Mouse (Mus musculus) C2C12 (cell line): ENCODE data around the gene Gucy2c. TPM values are rescaled to one million over a fixed set of nuclear protein-coding genes. Genes with fewer than 3 reads are reported as not detected.

Source experiments
- H3K27me3 ChIP-seq: one replicate; pipeline ENCODE4 v1.6.1; 2011; ENCODE audit not compliant: control insufficient read depth, insufficient read depth, insufficient read length
- H3K36me3 ChIP-seq: one replicate; pipeline ENCODE4 v1.6.1; 2011; ENCODE audit not compliant: control insufficient read depth, insufficient read depth
- H3K4me3 ChIP-seq: one replicate; pipeline ENCODE4 v1.5.1; 2011; ENCODE audit warnings: mild to moderate bottlenecking, control low read depth; ENCODE audit not compliant: poor library complexity, insufficient read depth, severe bottlenecking
- H3K79me2 ChIP-seq: one replicate; pipeline ENCODE4 v1.6.1; 2011; ENCODE audit not compliant: control insufficient read depth, insufficient read depth
- H3K79me3 ChIP-seq: one replicate; pipeline ENCODE4 v1.6.1; 2011; ENCODE audit warnings: low read depth, control low read depth
- H3ac ChIP-seq: one replicate; pipeline ENCODE3; 2011; ENCODE audit warnings: low read depth; ENCODE audit not compliant: control insufficient read depth, insufficient read length
- CEBPB ChIP-seq: IDR thresholded peaks from one replicate; pipeline ENCODE4 v1.6.1; 2011; ENCODE audit warnings: low read depth, mild to moderate bottlenecking, control low read depth, moderate library complexity
- CTCF ChIP-seq: IDR thresholded peaks from one replicate; pipeline ENCODE4 v1.5.1; 2011; ENCODE audit not compliant: control insufficient read depth, insufficient read depth, insufficient read length
- FOSL1 ChIP-seq: IDR thresholded peaks from one replicate; pipeline ENCODE4 v1.8.0; 2011; ENCODE audit warnings: mild to moderate bottlenecking, low read length; ENCODE audit not compliant: poor library complexity, insufficient read depth, severe bottlenecking
- MAX ChIP-seq: IDR thresholded peaks from one replicate; pipeline ENCODE4 v1.6.1; 2011; ENCODE audit warnings: mild to moderate bottlenecking, control low read depth
- MYOD1 ChIP-seq: IDR thresholded peaks from one replicate; pipeline ENCODE4 v1.6.1; 2011; ENCODE audit warnings: low read depth; ENCODE audit not compliant: control insufficient read depth, insufficient read length
- MYOG ChIP-seq: IDR thresholded peaks from one replicate; pipeline ENCODE4 v1.6.1; 2011; ENCODE audit not compliant: control insufficient read depth, insufficient read length; ENCODE audit errors: extremely low read depth
- USF1 ChIP-seq: IDR thresholded peaks from one replicate; pipeline ENCODE4 v1.6.1; 2011; ENCODE audit warnings: low read depth, mild to moderate bottlenecking, control low read depth, moderate library complexity
- polyA plus RNA-seq: library from polyadenylated mRNA; unstranded; fragments of >200 nt; fragmentation: generic; extraction: Trizol; gene quantifications from one replicate; pipeline ENCODE4 v1.2.1, GENCODE M21; 2012; ENCODE audit warnings: missing spikeins

The Gucy2c gene
- polyA plus RNA-seq, 1 experiment: 0.01 TPM

DNA sequence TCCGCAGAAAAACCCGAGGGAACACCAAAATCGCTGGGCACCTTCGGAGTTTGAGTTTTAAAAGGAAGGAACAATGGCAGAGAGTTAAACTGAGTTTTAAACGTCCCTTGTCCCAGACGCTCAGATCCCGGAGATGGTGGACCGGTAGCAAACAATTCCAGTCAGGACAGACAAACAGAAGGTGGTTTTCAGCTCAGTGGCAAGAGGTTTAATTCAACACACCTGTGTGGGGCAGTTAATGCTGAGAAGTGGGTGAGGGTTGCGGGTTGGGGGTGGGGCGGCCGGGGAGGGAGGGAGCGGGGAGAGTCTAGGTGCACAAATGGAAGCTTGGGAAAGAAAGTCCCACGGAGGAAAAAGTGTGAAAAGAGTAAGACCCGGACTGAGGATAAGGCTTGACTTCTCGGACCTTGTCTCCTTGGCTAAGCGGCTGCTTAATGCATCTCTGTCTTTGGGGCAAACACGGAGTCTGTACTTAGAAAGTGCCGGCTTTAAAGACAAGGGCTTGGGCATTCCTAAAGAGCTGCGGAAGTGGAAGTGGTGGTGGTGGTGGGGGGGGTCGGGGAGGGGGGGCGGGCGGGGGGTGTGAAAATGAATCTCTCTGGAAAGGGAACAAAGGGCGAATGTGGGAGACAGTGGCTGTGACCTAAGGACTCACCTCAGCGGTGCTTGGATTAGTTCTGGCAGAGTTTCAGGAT, 12.4 kb upstream of the Gucy2c start:
- H3K36me3 ChIP-seq: no peaks in the 10 kb centered on the region
- no peaks in the 10 kb centered on the region for H3K79me2 ChIP-seq
- no peak overlapping the region for H3K4me3 ChIP-seq
- TF ChIP-seq FOSL1: no peak
- no peak for TF ChIP-seq MYOD1
- TF ChIP-seq CEBPB: no peak
- TF ChIP-seq USF1: no peak
- TF ChIP-seq MAX: no peak
- no peak for TF ChIP-seq MYOG
- TF ChIP-seq CTCF: no peak
- H3ac ChIP-seq: no peak overlapping the region
- peaks cover 8% of the 10 kb centered on the region for H3K27me3 ChIP-seq
- no peaks in the 10 kb centered on the region for H3K79me3 ChIP-seq

DNA sequence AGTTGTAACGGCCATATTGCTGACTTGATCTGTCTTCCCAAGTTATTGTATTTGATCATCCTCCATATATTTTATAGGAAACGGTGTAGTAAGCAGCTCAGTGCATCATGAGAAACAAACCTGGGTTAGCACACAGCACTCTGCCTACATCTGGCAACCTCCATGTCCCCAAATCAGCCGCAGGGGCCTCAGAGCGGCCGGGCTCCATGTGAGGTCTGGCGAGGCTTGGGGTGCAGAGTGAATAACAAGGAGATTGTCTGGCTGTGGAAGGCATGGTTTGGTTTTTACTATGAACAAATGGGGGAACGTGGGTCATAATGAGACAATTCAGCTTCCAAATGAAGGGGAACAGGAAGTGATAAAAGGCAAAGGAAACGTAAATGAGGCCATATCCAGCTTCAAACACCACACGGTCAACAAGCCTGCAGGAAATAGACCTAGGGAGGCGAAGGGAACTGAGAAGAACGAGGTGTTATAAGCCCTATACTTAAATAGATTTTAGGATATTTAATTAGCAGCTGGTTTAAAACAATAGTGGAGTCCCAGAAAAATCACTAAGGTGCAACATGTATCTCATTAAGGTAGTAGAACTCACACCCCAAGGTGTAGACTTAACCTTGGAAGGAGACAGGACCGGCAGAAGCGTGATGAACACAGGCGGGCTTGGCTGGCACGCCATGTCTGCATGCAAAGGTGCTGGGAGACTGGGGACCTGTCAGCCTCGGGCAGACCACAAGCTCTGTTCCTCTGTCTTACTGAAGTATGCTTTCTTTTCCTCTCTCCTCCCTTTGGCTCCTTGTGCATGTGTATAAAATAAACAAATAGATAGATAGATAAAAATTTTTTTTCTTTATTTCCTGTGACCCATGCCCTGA, 11.6 kb upstream of the Gucy2c start:
- peaks cover 8% of the 10 kb centered on the region for H3K27me3 ChIP-seq
- no peaks in the 10 kb centered on the region for H3K79me2 ChIP-seq
- H3K4me3 ChIP-seq: no peak overlapping the region
- TF ChIP-seq FOSL1 (no peak), CTCF (no peak), MAX (no peak), USF1 (no peak), MYOG (no peak), MYOD1 (no peak), CEBPB (no peak)
- no peaks in the 10 kb centered on the region for H3K79me3 ChIP-seq
- no peaks in the 10 kb centered on the region for H3K36me3 ChIP-seq
- no peak overlapping the region for H3ac ChIP-seq

DNA sequence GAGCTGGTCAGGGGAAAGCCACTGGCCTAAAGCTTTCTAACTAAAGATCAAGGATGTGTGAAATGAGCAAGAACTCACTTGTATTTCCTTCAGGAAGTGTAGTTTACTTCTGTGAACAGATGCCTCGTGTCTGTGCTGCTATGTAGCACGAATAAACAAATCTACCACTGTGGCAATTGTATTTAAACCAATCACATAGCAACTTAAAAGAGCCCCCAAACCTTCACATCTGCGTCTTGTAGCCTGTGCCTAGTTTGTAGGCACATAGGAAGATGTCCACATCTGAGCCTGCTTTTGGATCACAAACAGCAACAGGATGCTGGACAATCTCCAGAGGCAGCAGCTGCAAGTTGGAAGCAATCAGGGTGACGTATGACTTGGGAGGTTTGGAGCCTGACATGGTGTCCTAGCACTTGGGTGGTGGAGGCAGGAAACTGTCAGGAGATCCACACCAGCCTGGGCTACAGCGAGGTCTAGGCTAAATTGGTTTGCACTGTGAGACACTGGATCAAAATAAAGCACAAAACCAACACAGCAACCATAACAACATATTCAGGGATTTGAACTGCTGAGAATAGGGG, 7.9 kb upstream of the Gucy2c start:
- Histone ChIP-seq H3ac (no peak overlapping the region), H3K79me3 (no peaks in the 10 kb centered on the region), H3K4me3 (no peak overlapping the region), H3K36me3 (no peaks in the 10 kb centered on the region), H3K79me2 (no peaks in the 10 kb centered on the region), H3K27me3 (peaks cover 8% of the 10 kb centered on the region)
- TF ChIP-seq MAX (no peak), CTCF (no peak), CEBPB (no peak), MYOG (no peak), USF1 (no peak), FOSL1 (no peak), MYOD1 (no peak)

GRCm38 (mm10) chr6:136782761-136783160, 1.2 kb upstream of the Gucy2c start:
- Histone ChIP-seq H3K79me2 (no peaks in the 10 kb centered on the region), H3K27me3 (peaks cover 7% of the 10 kb centered on the region), H3K4me3 (no peak overlapping the region), H3ac (no peak overlapping the region), H3K79me3 (no peaks in the 10 kb centered on the region), H3K36me3 (no peaks in the 10 kb centered on the region)
- TF ChIP-seq MYOD1: no peak
- TF ChIP-seq MYOG: no peak
- TF ChIP-seq MAX: no peak
- no peak for TF ChIP-seq FOSL1
- TF ChIP-seq USF1: no peak
- TF ChIP-seq CEBPB: no peak
- TF ChIP-seq CTCF: no peak

DNA sequence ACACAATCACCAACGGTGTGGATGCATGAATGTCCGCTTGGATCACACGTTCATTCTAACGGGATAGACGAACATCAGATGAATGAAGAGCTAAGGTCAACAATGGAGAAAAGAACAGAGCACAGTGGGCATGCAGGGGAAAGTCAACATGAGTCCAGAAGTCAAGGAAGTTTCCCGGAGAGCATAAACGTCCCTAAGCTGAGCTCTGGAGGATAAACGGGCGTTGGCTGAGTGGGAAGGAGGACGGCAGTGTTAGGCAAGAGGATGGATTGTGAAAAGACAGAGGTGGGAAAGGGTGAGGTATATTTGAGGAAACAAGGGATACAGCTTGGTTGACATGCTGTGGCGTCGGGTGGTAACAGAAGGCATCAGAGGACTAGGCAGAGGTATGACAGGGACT, 581 bp upstream of the Gucy2c start:
- Histone ChIP-seq H3K36me3 (no peaks in the 10 kb centered on the region), H3ac (no peak overlapping the region), H3K79me3 (no peaks in the 10 kb centered on the region), H3K4me3 (no peak overlapping the region), H3K79me2 (no peaks in the 10 kb centered on the region), H3K27me3 (peaks cover 7% of the 10 kb centered on the region)
- TF ChIP-seq FOSL1 (no peak), USF1 (no peak), MAX (no peak), CEBPB (no peak), MYOG (no peak)

GRCm38 (mm10) chr6:136776392-136776791, 5.2 kb downstream of the Gucy2c start:
- Histone ChIP-seq H3ac (no peak overlapping the region), H3K79me2 (no peaks in the 10 kb centered on the region), H3K27me3 (peaks cover 5% of the 10 kb centered on the region), H3K79me3 (no peaks in the 10 kb centered on the region), H3K36me3 (no peaks in the 10 kb centered on the region), H3K4me3 (no peak overlapping the region)
- no peak for TF ChIP-seq MYOG
- no peak for TF ChIP-seq CTCF
- no peak for TF ChIP-seq MAX
- no peak for TF ChIP-seq MYOD1
- TF ChIP-seq USF1: no peak
- no peak for TF ChIP-seq FOSL1
- no peak for TF ChIP-seq CEBPB
